Mouse (Mus musculus) forebrain, embryonic 15.5 days (tissue): ENCODE measurements around the gene Ppp1r3g. TPM values are rescaled to one million over a fixed set of nuclear protein-coding genes. Genes with fewer than 3 reads are reported as not detected.

Experiments
- ATAC-seq: fragments of 200-750 bp; cut with Nextera tagmentation; replicated peaks from 2 replicates; pipeline ENCODE4 v1.8.0; 2017; ENCODE audit warnings: mild to moderate bottlenecking, moderate TSS enrichment, moderate library complexity
- H3K27ac ChIP-seq: fragments of 300-500 bp; sonication (generic); replicated peaks from 2 replicates; pipeline ENCODE4 v1.5.1; 2015; ENCODE audit warnings: mild to moderate bottlenecking, inconsistent platforms
- H3K27me3 ChIP-seq: fragments of 300-500 bp; sonication (generic); 2 replicates; pipeline ENCODE4 v1.6.1; 2015; ENCODE audit warnings: inconsistent platforms
- H3K36me3 ChIP-seq: fragments of 300-500 bp; sonication (generic); 2 replicates; pipeline ENCODE4 v1.6.1; 2015; ENCODE audit warnings: mild to moderate bottlenecking, inconsistent platforms
- H3K4me1 ChIP-seq: fragments of 300-500 bp; sonication (generic); 2 replicates; pipeline ENCODE4 v1.6.1; 2015; ENCODE audit warnings: inconsistent platforms
- H3K4me2 ChIP-seq: fragments of 300-500 bp; sonication (generic); replicated peaks from 2 replicates; pipeline ENCODE4 v1.6.1; 2015; ENCODE audit warnings: mild to moderate bottlenecking, inconsistent platforms
- H3K4me3 ChIP-seq: fragments of 300-500 bp; sonication (generic); 2 replicates; pipeline ENCODE4 v1.5.1; 2015; ENCODE audit warnings: mild to moderate bottlenecking, inconsistent platforms
- H3K9ac ChIP-seq: fragments of 300-500 bp; sonication (generic); replicated peaks from 2 replicates; pipeline ENCODE4 v1.6.1; 2015; ENCODE audit warnings: mild to moderate bottlenecking, inconsistent platforms
- H3K9me3 ChIP-seq: fragments of 300-500 bp; sonication (generic); 2 replicates; pipeline ENCODE4 v1.6.1; 2016; ENCODE audit warnings: inconsistent platforms
- WGBS: fragments of 180-500 bp; shearing (Covaris S2); methylation state at CpG from one replicate; pipeline ENCODE4 v1.1.7; 2015; ENCODE audit warnings: mixed read lengths; 5-methylcytosine and 5-hydroxymethylcytosine counted together
- polyA plus RNA-seq: library from polyadenylated mRNA; unstranded; fragments of >200 nt; fragmentation: Nextera tagmentation; extraction: Ambion mirVana; gene quantifications from 2 replicates; pipeline ENCODE4 v1.2.1, GENCODE M21; 2015

The Ppp1r3g gene
- polyA plus RNA-seq, 1 experiment from 2014 or later, result 1.4 TPM

- Histone ChIP-seq H3K4me2 (no peak overlapping the region), H3K27ac (no peak overlapping the region), H3K9ac (no peak overlapping the region), H3K4me1 (peaks cover 7% of the 10 kb centered on the region), H3K27me3 (no peaks in the 10 kb centered on the region), H3K9me3 (no peaks in the 10 kb centered on the region), H3K36me3 (no peaks in the 10 kb centered on the region), H3K4me3 (no peak overlapping the region)
- ATAC-seq, result no peak
- WGBS, result 87% methylated on average over 4 of the region's 4 CpGs
Measured at GRCm38 (mm10) chr13:35997606-35998005, 39.0 kb downstream of the Ppp1r3g start.

DNA sequence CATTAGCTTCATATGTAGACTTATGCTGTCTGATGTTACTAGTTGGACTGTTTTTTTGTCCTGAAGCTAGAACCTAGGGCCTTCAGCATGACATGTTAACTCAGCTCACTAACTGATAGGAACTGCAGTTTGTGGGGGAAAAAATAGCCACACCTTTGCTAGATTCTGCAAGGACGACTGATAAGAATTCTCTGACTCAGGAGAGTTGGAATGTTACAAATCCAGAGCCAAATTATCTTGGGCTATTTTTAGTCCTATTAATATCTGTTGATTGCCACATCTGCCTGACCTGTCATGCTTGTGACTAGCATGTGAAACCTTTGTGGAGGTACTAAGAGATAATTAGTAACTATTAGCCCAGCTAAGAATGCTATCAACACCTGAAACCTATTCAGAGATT, 42.2 kb downstream of the Ppp1r3g start:
- Histone ChIP-seq H3K27ac (no peak overlapping the region), H3K4me3 (no peak overlapping the region), H3K36me3 (no peaks in the 10 kb centered on the region), H3K27me3 (no peaks in the 10 kb centered on the region), H3K9ac (no peak overlapping the region), H3K4me1 (no peaks in the 10 kb centered on the region), H3K9me3 (no peaks in the 10 kb centered on the region), H3K4me2 (no peak overlapping the region)
- ATAC-seq, result no peak
- WGBS, result 84% methylated on average over 1 of the region's 1 CpGs

GRCm38 (mm10) chr13:36009981-36010380, 51.3 kb downstream of the Ppp1r3g start:
- Histone ChIP-seq H3K9ac (no peak overlapping the region), H3K4me3 (no peak overlapping the region), H3K4me1 (no peaks in the 10 kb centered on the region), H3K27me3 (no peaks in the 10 kb centered on the region), H3K9me3 (no peaks in the 10 kb centered on the region), H3K4me2 (no peak overlapping the region), H3K27ac (no peak overlapping the region), H3K36me3 (no peaks in the 10 kb centered on the region)
- no peak for ATAC-seq
- WGBS, result 73% methylated on average over 2 of the region's 2 CpGs

DNA sequence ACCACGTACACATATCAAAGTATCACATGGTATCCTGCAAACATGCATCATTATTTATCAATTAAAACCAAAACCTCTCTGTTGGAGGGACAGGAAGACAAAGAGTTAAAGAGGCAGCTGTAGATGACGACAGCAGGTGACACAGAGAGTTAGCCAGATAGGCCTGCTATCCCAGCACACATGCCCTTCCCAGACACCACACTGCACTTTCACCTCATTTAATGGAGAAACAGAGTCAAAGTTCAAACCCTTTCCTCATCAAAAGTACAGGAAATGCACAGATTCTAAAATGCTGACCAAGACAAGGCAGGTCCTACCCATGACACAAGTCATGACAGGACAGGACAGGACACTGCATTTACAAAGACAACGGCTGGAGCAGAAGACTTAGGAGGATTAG, 57.0 kb downstream of the Ppp1r3g start:
- Histone ChIP-seq H3K27ac (no peak overlapping the region), H3K36me3 (no peaks in the 10 kb centered on the region), H3K4me2 (no peak overlapping the region), H3K4me1 (peaks cover 12% of the 10 kb centered on the region), H3K9ac (no peak overlapping the region), H3K27me3 (no peaks in the 10 kb centered on the region), H3K9me3 (no peaks in the 10 kb centered on the region), H3K4me3 (no peak overlapping the region)
- 64% methylated on average over 3 of the region's 3 CpGs for WGBS
- no peak for ATAC-seq

- no peaks in the 10 kb centered on the region for H3K27me3 ChIP-seq
- 84% methylated on average over 2 of the region's 2 CpGs for WGBS
- no peak overlapping the region for H3K27ac ChIP-seq
- H3K4me3 ChIP-seq, result no peak overlapping the region
- no peak overlapping the region for H3K4me2 ChIP-seq
- no peak for ATAC-seq
- peaks cover 12% of the 10 kb centered on the region for H3K4me1 ChIP-seq
- H3K36me3 ChIP-seq, result no peaks in the 10 kb centered on the region
- H3K9me3 ChIP-seq, result no peaks in the 10 kb centered on the region
- H3K9ac ChIP-seq, result no peak overlapping the region
Measured at GRCm38 (mm10) chr13:36018017-36018416, 59.4 kb downstream of the Ppp1r3g start.

DNA sequence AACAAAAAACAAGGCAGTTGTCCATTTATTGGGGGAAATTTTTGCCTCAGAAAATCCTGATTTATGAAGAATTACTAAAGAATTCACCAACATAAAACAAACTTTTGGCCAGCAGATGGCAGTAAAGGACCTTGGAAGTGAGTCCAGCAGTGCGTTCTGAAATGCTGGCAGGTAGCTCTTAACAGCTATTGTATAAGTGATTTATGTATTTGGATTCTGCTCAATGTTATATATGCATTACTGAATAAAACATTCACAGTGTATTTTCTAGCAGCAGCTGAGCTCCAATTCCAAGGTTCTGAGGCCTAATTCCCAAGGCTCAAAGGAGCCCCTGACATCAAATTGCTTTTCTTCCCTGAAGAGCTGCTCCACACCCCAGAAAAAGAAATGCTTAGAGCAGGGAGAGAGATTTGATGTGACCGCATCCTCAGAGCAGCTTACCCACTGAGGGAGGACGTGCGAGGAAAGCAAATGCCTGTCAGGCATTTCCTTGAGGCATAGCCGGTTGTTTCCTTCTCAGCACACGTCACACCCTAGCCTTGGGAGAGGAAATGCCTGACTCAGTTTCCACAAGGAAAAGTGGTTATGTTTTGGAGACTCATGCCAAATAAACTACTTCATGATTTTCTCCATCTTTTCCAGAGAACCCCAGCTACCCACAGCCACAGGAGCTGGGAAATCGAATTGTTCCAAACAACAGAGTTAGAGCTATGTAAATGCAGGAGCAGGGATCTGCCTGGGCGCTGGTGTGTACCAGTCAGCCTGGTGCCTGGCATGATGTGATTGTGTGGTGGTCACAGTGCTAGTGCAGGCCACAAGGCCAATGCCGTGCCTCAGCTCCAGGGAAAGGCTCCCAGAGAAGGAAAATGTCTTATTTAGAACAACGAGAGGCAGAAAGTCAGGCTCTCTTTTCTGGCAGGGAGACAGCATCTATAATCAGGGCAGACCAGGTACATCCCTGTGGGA, 61.0 kb downstream of the Ppp1r3g start:
- peak overlapping the region; percentile 73 for H3K27ac ChIP-seq
- H3K9ac ChIP-seq, result no peak overlapping the region
- H3K4me1 ChIP-seq, result peaks cover 12% of the 10 kb centered on the region
- no peak overlapping the region for H3K4me2 ChIP-seq
- ATAC-seq, result peak; percentile 80
- no peaks in the 10 kb centered on the region for H3K9me3 ChIP-seq
- H3K4me3 ChIP-seq, result no peak overlapping the region
- no peaks in the 10 kb centered on the region for H3K36me3 ChIP-seq
- WGBS, result 49% methylated on average over 10 of the region's 10 CpGs
- no peaks in the 10 kb centered on the region for H3K27me3 ChIP-seq

Other genes with a start within 250 kb of the Ppp1r3g start
- gene Rpp40, start 52.5 kb upstream of the Ppp1r3g start, polyA plus RNA-seq, result 8.3 and 8.8 TPM in 2 replicates
- 36.5 and 36.6 TPM in 2 replicates for gene Fars2, start 158.6 kb downstream of the Ppp1r3g start, polyA plus RNA-seq
- gene Lyrm4, start 158.7 kb downstream of the Ppp1r3g start, polyA plus RNA-seq, result 34.9 and 35.7 TPM in 2 replicates